Mouse (Mus musculus): ENCODE measurements around the gene Unc5c. TPM values are rescaled to one million over a fixed set of nuclear protein-coding genes. Genes with fewer than 3 reads are reported as not detected.

The Unc5c gene
- polyA plus RNA-seq, 1 experiment from 2014 or later = 9.1 TPM

DNA sequence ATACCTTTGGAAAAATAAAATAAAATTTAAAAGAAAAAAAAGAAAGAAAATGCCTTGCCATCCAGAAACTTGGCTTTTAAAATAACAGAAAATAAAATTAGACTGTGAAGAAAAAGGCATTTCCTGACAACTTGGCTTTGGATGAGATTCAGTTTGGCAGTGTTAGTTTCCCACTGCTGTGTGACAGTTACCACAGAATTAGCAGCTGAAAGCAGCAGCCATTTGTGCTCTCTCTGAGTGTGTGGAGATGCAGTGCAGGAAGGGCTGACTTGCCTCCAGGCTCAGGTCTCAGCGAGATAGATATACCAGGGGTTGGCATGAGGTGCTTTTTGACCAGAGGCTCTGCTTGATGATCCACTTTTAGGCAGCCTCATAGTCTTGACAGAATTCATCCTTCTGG is 151.7 kb downstream of the Unc5c start:
- H3K9ac ChIP-seq = no peak overlapping the region
- no peak overlapping the region for H3K4me2 ChIP-seq
- H3K36me3 ChIP-seq = no peaks in the 10 kb centered on the region
- WGBS = 48% methylated on average over 1 of the region's 1 CpGs
- H3K4me1 ChIP-seq = no peaks in the 10 kb centered on the region
- no peak overlapping the region for H3K4me3 ChIP-seq (replicated peaks)
- H3K9me3 ChIP-seq = no peaks in the 10 kb centered on the region
- no peak for ATAC-seq (ENCODE audit: insufficient read depth, low FRiP score, low read depth)
- H3K27me3 ChIP-seq (replicated peaks) = no peaks in the 10 kb centered on the region
- H3K27ac ChIP-seq = no peak overlapping the region

DNA sequence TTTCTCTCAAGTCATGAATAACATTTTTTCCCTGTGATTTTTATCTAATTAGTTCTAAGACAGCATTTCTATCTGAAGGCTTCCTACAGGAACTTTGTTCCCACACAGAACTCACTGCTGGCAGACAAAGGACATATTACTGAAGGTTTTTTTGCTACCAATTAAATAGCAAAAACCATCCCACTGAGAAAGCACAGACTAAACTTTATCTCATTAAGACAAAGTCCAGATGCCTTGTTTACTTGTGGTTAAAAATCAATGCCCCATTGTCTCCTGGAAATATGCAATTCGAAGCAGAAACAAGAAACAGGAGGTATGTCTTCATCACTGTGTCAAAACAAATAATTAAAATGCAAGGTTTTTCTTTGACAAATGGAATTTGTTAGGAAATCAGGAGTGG is 153.7 kb downstream of the Unc5c start:
- no peak overlapping the region for H3K4me3 ChIP-seq (replicated peaks)
- no peaks in the 10 kb centered on the region for H3K27me3 ChIP-seq (replicated peaks)
- WGBS = 50% methylated on average over 1 of the region's 1 CpGs
- H3K36me3 ChIP-seq = no peaks in the 10 kb centered on the region
- no peaks in the 10 kb centered on the region for H3K9me3 ChIP-seq
- ATAC-seq (ENCODE audit: insufficient read depth, low FRiP score, low read depth) = no peak
- H3K4me1 ChIP-seq = no peaks in the 10 kb centered on the region
- H3K27ac ChIP-seq = no peak overlapping the region
- no peak overlapping the region for H3K9ac ChIP-seq
- H3K4me2 ChIP-seq = no peak overlapping the region

DNA sequence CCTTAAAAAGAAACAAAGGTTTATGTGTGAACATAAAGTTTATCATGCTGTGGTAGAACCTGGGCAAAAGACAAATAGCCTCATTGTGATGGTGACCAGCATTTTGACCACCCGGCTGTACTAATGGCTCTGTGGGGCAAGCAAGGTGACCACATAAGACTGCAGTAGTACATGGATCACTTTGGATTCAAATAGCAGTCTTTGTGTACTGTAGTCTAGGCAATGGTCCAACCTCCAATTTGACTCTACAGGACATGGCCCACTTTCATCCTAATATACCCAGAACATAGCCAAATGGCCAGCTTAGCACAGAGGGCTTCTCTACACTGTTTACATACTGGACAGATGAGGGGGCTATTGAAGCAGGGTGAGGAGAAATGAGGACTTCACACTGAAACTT is 156.5 kb downstream of the Unc5c start:
- ATAC-seq (ENCODE audit: insufficient read depth, low FRiP score, low read depth) = no peak
- Histone ChIP-seq H3K36me3 (no peaks in the 10 kb centered on the region), H3K4me2 (no peak overlapping the region), H3K4me3 (replicated peaks) (no peak overlapping the region), H3K27ac (no peak overlapping the region), H3K9me3 (no peaks in the 10 kb centered on the region), H3K9ac (no peak overlapping the region), H3K4me1 (no peaks in the 10 kb centered on the region), H3K27me3 (replicated peaks) (no peaks in the 10 kb centered on the region)
- 76% methylated on average over 1 of the region's 1 CpGs for WGBS

DNA sequence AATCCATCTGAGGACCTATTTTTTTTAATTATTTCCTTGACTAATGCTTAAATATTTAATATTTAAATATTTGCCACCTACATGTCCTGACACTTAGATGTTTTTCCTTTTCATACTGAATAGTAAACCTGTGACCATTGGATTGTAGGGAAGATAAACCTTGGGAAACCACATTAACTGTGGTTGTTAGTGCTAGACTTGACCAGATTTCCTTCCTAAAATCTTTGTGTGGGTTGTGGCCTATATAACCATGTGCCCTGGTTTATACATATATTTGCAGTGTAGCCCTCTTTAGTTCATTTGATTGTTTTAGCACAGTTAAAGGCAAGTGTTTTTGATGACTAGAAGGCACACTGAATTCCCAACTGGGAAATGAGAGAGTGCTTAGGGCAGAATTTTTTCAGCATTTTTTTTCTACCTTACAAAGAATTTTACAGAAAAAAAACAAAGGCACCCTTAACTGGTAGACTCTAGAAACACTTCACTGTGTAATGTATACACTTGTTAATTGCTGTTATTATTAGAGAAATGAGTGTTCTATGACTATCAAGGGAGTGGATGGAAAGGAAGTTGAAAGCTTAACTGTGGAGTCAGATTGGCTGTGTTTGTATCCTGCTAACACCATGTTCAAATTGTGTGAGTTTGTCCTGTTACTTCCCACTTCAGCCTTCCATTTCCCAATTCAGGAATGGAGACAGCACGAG is 162.1 kb downstream of the Unc5c start:
- H3K36me3 ChIP-seq = no peaks in the 10 kb centered on the region
- no peak overlapping the region for H3K27ac ChIP-seq
- H3K4me2 ChIP-seq = no peak overlapping the region
- no peaks in the 10 kb centered on the region for H3K27me3 ChIP-seq (replicated peaks)
- WGBS = 63% methylated on average over 1 of the region's 1 CpGs
- no peak for ATAC-seq (ENCODE audit: insufficient read depth, low FRiP score, low read depth)
- H3K9me3 ChIP-seq = no peaks in the 10 kb centered on the region
- no peak overlapping the region for H3K9ac ChIP-seq
- no peaks in the 10 kb centered on the region for H3K4me1 ChIP-seq
- H3K4me3 ChIP-seq (replicated peaks) = no peak overlapping the region

DNA sequence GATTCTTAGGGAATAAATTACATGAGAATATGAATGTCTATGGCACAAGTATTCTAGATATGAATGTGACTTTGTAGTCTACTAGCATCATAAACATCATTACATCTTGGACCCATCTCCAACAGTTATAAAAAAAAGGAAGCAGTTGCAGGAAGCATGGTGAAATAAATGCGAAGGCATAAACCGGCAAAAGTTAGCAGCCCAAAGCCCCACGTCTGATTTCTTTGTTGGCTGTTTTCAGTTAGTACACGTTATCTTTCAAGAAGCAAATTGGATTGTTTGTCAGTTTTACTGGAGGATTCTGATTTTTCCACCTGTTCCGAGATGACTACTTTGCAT is 162.6 kb downstream of the Unc5c start:
- Histone ChIP-seq H3K9ac (no peak overlapping the region), H3K4me1 (no peaks in the 10 kb centered on the region), H3K4me3 (replicated peaks) (no peak overlapping the region), H3K27me3 (replicated peaks) (no peaks in the 10 kb centered on the region), H3K4me2 (no peak overlapping the region), H3K9me3 (no peaks in the 10 kb centered on the region), H3K27ac (no peak overlapping the region), H3K36me3 (no peaks in the 10 kb centered on the region)
- ATAC-seq (ENCODE audit: insufficient read depth, low FRiP score, low read depth) = no peak
- 83% methylated on average over 5 of the region's 5 CpGs for WGBS

DNA sequence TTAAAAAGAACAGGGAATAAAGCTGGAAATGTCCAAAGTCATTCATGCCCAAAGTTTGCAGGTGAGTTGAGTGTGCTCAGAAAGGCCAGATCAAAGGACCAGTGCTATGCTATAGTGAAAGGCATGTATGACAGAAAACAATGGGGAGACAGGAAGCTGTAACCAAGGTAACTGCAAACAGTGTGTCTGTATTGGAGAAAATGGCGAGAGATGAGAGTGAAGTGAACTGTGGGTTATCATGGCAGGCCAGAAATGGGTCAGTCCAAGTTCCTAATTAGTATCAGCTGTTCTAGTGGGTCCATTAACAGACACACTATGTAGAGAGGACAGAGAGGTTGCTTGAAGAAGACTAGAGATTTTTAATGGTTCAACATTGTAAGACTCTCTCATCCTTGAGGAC is 164.4 kb downstream of the Unc5c start:
- no peaks in the 10 kb centered on the region for H3K4me1 ChIP-seq
- no peaks in the 10 kb centered on the region for H3K27me3 ChIP-seq (replicated peaks)
- H3K9me3 ChIP-seq = no peaks in the 10 kb centered on the region
- no peak for ATAC-seq (ENCODE audit: insufficient read depth, low FRiP score, low read depth)
- 55% methylated on average over 1 of the region's 1 CpGs for WGBS
- no peak overlapping the region for H3K9ac ChIP-seq
- H3K27ac ChIP-seq = no peak overlapping the region
- no peak overlapping the region for H3K4me3 ChIP-seq (replicated peaks)
- no peak overlapping the region for H3K4me2 ChIP-seq
- no peaks in the 10 kb centered on the region for H3K36me3 ChIP-seq

DNA sequence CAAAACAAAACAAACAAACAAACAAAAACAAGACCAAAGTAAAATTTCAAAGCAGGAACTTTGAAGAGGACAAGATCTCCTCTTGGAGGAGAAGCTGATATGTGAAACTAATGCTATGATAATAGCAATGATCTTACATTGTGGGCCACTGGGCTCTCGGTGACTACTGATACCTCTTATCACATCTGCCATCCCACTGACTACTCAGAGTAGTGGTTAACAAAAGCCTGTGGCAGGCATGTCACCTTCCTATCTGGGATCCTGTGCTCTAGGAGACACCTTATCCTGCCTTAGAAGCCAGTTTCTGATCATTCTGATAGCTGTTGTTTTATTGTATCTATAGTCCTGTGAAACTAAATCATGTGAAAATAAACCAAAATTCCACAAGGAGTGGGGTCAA is 172.9 kb downstream of the Unc5c start:
- H3K36me3 ChIP-seq = no peaks in the 10 kb centered on the region
- H3K27ac ChIP-seq = no peak overlapping the region
- 42% methylated on average over 1 of the region's 1 CpGs for WGBS
- H3K27me3 ChIP-seq (replicated peaks) = no peaks in the 10 kb centered on the region
- ATAC-seq (ENCODE audit: insufficient read depth, low FRiP score, low read depth) = no peak
- H3K4me1 ChIP-seq = no peaks in the 10 kb centered on the region
- no peak overlapping the region for H3K4me2 ChIP-seq
- H3K9ac ChIP-seq = no peak overlapping the region
- H3K4me3 ChIP-seq (replicated peaks) = no peak overlapping the region
- no peaks in the 10 kb centered on the region for H3K9me3 ChIP-seq

DNA sequence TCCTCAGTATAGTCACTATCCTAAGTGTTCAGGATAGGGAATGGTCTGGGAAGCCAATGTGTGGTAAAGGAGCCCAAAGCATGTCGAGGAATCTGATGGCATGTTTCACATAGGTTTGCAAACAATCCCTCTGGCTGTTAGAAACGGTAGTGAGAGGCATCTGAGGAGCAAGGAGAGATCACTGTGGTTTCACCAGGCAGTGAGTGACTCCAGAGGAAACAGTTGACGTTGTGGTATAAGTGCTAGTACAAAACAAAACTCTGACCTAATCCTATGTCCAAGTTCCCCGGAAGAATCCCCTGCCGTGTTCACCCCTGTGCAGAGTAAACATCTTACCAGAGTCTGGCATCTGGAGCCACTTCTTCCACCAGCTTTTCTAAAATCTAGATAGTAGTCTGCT is 179.2 kb downstream of the Unc5c start:
- Histone ChIP-seq H3K27me3 (replicated peaks) (no peaks in the 10 kb centered on the region), H3K27ac (no peak overlapping the region), H3K9ac (no peak overlapping the region), H3K36me3 (no peaks in the 10 kb centered on the region), H3K4me2 (no peak overlapping the region), H3K4me3 (replicated peaks) (no peak overlapping the region), H3K4me1 (no peaks in the 10 kb centered on the region), H3K9me3 (no peaks in the 10 kb centered on the region)
- 57% methylated on average over 5 of the region's 5 CpGs for WGBS
- ATAC-seq (ENCODE audit: insufficient read depth, low FRiP score, low read depth) = no peak

DNA sequence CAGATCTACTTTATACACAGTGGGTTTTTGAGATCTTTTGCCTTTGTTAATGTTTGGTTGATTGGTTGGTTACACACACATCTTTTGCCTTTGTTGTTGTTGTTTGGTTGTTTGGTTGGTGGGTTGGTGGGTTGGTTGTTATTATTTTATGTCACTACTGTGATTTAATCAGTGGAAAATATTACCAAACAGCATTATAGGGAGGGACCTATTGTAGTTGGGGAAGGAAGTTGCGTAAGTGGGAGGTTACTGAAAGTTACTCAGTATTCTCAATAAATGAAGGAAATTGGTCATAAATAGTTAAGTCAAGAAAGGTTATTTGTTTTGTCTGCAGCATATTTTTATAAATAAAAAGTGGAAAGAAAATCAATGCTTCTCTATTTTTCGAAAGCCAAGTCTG is 181.6 kb downstream of the Unc5c start:
- Histone ChIP-seq H3K9ac (no peak overlapping the region), H3K4me3 (replicated peaks) (no peak overlapping the region), H3K9me3 (no peaks in the 10 kb centered on the region), H3K27me3 (replicated peaks) (no peaks in the 10 kb centered on the region), H3K27ac (no peak overlapping the region), H3K36me3 (no peaks in the 10 kb centered on the region), H3K4me1 (no peaks in the 10 kb centered on the region), H3K4me2 (no peak overlapping the region)
- WGBS = 81% methylated on average over 2 of the region's 2 CpGs
- no peak for ATAC-seq (ENCODE audit: insufficient read depth, low FRiP score, low read depth)

DNA sequence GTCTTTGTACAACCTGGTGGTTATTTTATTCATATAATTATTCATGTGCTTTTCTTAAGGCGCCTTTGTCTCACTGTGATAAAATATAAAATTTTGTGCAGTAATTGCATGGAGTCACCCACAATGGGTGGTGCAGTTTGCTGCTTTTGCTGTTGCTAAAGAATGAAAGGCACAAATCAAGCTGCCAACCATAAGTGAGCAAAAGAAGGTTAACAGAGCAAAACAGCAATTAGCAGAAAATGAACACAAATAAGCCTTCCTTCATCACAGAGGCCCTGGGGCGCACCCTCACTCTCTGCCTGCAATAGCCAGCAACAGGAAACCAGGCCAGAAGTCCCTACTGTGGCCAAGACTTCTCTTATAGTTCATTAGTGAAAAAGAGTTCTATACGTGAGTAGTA is 185.6 kb downstream of the Unc5c start:
- Histone ChIP-seq H3K4me2 (no peak overlapping the region), H3K9me3 (no peaks in the 10 kb centered on the region), H3K27me3 (replicated peaks) (no peaks in the 10 kb centered on the region), H3K4me1 (no peaks in the 10 kb centered on the region), H3K27ac (no peak overlapping the region), H3K4me3 (replicated peaks) (no peak overlapping the region), H3K9ac (no peak overlapping the region), H3K36me3 (no peaks in the 10 kb centered on the region)
- 83% methylated on average over 3 of the region's 3 CpGs for WGBS
- no peak for ATAC-seq (ENCODE audit: insufficient read depth, low FRiP score, low read depth)

DNA sequence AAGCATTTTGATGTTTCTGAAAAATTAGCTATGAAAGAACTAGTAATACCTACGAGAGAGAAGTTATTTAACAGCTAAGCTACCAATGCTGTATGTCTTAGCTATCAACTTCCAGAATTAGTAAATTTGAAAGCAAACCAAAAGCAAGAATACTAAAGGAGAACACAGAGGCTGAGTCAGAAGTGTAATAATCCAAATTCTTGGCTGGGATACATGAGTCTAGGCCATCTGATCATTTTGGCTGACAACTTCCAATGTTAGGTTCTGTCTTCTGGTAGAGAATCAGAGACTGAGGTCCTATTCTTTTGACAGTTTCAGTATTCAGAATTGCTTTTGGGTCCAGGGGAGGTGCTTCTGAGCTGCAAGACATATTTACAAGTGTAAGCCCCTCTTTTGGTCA is 188.9 kb downstream of the Unc5c start:
- H3K27ac ChIP-seq = no peak overlapping the region
- H3K27me3 ChIP-seq (replicated peaks) = no peaks in the 10 kb centered on the region
- no peaks in the 10 kb centered on the region for H3K4me1 ChIP-seq
- no peak for ATAC-seq (ENCODE audit: insufficient read depth, low FRiP score, low read depth)
- no peaks in the 10 kb centered on the region for H3K9me3 ChIP-seq
- H3K4me2 ChIP-seq = no peak overlapping the region
- H3K4me3 ChIP-seq (replicated peaks) = no peak overlapping the region
- WGBS = 75% methylated on average over 1 of the region's 1 CpGs
- H3K36me3 ChIP-seq = no peaks in the 10 kb centered on the region
- no peak overlapping the region for H3K9ac ChIP-seq

DNA sequence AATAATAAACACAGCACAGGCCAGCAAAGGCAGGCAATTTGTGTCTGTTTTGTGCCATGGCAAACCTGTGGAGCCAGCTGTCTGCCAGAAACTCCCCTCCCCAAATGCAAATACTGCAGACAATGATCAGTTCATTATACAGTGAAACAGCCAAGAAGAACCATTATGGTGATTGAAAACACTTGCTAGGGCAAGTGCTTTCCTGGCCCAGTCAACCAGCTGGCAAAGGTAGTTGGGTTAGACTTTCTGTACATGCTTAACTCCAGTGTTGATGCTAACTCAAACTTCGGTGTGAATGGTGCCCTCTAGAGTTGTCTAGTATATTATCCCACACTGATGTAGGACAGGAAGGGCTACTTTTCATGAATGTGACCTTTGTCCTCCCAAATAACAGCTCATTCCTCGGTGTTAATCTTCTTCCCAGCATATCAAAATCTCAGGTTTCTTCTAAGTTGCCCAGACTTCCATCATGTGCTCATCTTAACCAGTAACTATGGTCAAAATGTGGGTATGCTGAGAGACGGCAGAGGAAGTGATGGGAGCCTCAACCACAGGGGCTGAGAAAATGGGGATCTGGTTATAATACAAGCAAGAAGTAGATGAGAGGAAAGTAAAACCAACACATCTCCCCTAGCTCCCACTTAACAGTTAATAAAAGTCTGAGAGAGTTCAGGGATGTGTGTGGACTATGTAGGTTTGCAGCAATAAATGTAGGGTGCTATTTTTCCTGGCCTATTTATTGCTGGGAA is 194.2 kb downstream of the Unc5c start:
- ATAC-seq (ENCODE audit: insufficient read depth, low FRiP score, low read depth) = no peak
- no peak overlapping the region for H3K4me3 ChIP-seq (replicated peaks)
- H3K9me3 ChIP-seq = no peaks in the 10 kb centered on the region
- H3K9ac ChIP-seq = no peak overlapping the region
- no peak overlapping the region for H3K4me2 ChIP-seq
- 55% methylated on average over 3 of the region's 3 CpGs for whole genome bisulfite sequencing
- H3K27me3 ChIP-seq (replicated peaks) = no peaks in the 10 kb centered on the region
- no peak overlapping the region for H3K27ac ChIP-seq
- H3K4me1 ChIP-seq = no peaks in the 10 kb centered on the region
- H3K36me3 ChIP-seq = no peaks in the 10 kb centered on the region
